Mouse (Mus musculus) stomach, embryonic 15.5 days (tissue): ENCODE measurements around the gene Nr2c1. TPM values are rescaled to one million over a fixed set of nuclear protein-coding genes. Genes with fewer than 3 reads are reported as not detected.

ENCODE experiments used
- ATAC-seq: fragments of 200-750 bp; cut with Nextera tagmentation; 2 replicates; pipeline ENCODE4 v1.8.0; 2017; ENCODE audit warnings: low read depth, moderate number of reproducible peaks, moderate TSS enrichment; ENCODE audit not compliant: insufficient read depth, low FRiP score
- H3K27ac ChIP-seq: fragments of 300-500 bp; sonication (generic); 2 replicates; pipeline ENCODE4 v1.5.1; 2015; ENCODE audit warnings: mild to moderate bottlenecking, inconsistent platforms
- H3K27me3 ChIP-seq: fragments of 300-500 bp; sonication (generic); replicated peaks from 2 replicates; pipeline ENCODE4 v1.6.1; 2015; ENCODE audit warnings: inconsistent platforms
- H3K36me3 ChIP-seq: fragments of 300-500 bp; sonication (generic); 2 replicates; pipeline ENCODE4 v1.6.1; 2015; ENCODE audit warnings: inconsistent platforms
- H3K4me1 ChIP-seq: fragments of 300-500 bp; sonication (generic); 2 replicates; pipeline ENCODE4 v1.6.1; 2015; ENCODE audit warnings: inconsistent platforms
- H3K4me2 ChIP-seq: fragments of 300-500 bp; sonication (generic); 2 replicates; pipeline ENCODE4 v1.6.1; 2015; ENCODE audit warnings: mild to moderate bottlenecking, inconsistent platforms
- H3K4me3 ChIP-seq: fragments of 300-500 bp; sonication (generic); replicated peaks from 2 replicates; pipeline ENCODE4 v1.5.1; 2015; ENCODE audit warnings: inconsistent platforms
- H3K9ac ChIP-seq: fragments of 300-500 bp; sonication (generic); 2 replicates; pipeline ENCODE4 v1.6.1; 2015; ENCODE audit warnings: inconsistent platforms
- H3K9me3 ChIP-seq: fragments of 300-500 bp; sonication (generic); 2 replicates; pipeline ENCODE4 v1.6.1; 2016; ENCODE audit warnings: inconsistent platforms
- WGBS: fragments of 180-500 bp; shearing (Covaris S2); methylation state at CpG from one replicate; pipeline ENCODE4 v1.1.7; 2015; 5-methylcytosine and 5-hydroxymethylcytosine counted together
- polyA plus RNA-seq: library from polyadenylated mRNA; unstranded; fragments of >200 nt; fragmentation: Nextera tagmentation; extraction: Ambion mirVana; gene quantifications from 2 replicates; pipeline ENCODE4 v1.2.1, GENCODE M21; 2015

The Nr2c1 gene
- 8.7 and 10.3 TPM in 2 replicates for polyA plus RNA-seq

DNA sequence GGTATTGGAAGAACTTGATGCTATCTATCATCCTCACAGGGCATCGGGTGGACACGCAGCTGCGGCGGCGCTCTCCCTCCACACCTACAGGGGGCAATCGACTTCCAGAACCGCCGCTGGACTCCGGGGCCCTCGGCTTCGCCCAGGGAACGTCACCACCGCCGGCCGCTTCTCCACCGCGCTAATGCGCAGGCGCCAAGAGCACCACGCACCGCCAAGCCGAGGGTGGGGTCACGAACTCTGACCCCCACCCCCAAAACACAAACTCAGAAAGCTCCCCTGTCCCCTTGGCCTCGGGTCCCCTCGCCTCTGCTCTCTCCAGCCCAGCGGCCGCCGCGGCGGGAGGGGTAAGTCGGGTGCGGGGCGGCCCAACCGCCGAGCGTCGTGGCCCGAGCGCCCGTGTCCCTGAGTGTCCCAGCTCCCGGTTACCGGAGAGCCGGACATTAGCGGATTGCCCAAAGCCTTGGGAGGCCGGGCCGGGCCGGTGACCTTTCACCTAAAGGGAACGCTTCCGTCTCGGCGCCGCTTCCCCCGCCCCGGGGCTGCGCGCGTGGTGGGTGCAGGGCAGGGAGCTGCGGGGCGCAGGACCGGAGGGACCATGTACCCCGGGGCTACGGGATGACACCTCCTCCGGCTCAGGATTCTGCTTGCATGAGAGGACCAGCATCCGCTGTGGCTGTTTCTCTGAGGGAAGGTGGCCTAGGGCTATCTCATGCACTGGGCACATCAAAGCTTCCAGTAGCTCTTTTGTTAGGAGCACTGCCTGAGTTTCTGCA, at the start of gene Nr2c1:
Gene Nr2c1, plus strand, starts transcription at position 268 of the 776 bp plus-strand sequence.
- peak within 1 kb of the TSS; percentile 96 for H3K9ac ChIP-seq
- under 1% methylated on average over 64 of the region's 64 CpGs for WGBS
- H3K4me1 ChIP-seq = peaks cover 16% of the 10 kb centered on the region; the same call in 1 of the 2 replicates
- H3K4me2 ChIP-seq = peak within 1 kb of the TSS; percentile 68
- H3K36me3 ChIP-seq = no peaks in the 10 kb centered on the region
- H3K4me3 ChIP-seq = peak within 1 kb of the TSS; percentile 95
- no peaks in the 10 kb centered on the region for H3K27me3 ChIP-seq
- peak within 1 kb of the TSS; percentile 96 for H3K27ac ChIP-seq
- ATAC-seq = peak; percentile 89
- H3K9me3 ChIP-seq = no peaks in the 10 kb centered on the region

DNA sequence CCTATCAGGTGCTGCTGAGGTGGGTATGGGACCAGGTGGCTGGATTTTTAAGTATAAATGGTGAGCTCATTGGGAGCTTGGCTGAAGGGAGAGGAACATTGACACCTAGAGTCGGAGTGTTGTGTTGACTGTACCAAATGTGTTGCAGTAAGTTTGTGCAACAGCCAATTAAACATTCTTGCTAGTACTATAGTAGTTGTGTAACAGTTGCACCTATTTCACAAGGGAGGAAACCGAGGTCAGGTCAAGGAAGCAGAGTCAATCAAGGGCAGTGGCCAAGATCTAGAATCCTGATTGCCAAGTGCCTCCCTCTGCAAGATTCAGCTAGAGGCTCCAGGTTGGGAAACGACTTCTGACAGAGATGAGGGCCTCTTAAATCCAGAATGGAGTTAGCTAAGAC, 49.7 kb upstream of the Nr2c1 start:
- 81% methylated on average over 3 of the region's 3 CpGs for WGBS
- H3K36me3 ChIP-seq = no peaks in the 10 kb centered on the region
- no peak overlapping the region for H3K27ac ChIP-seq
- H3K9ac ChIP-seq = no peak overlapping the region
- no peaks in the 10 kb centered on the region for H3K27me3 ChIP-seq
- H3K4me3 ChIP-seq = no peak overlapping the region
- no peaks in the 10 kb centered on the region for H3K9me3 ChIP-seq
- ATAC-seq = no peak
- H3K4me2 ChIP-seq = no peak overlapping the region
- 0 out of 2 replicates have a peak, but pooled peaks cover 3% of the 10 kb centered on the region for H3K4me1 ChIP-seq

DNA sequence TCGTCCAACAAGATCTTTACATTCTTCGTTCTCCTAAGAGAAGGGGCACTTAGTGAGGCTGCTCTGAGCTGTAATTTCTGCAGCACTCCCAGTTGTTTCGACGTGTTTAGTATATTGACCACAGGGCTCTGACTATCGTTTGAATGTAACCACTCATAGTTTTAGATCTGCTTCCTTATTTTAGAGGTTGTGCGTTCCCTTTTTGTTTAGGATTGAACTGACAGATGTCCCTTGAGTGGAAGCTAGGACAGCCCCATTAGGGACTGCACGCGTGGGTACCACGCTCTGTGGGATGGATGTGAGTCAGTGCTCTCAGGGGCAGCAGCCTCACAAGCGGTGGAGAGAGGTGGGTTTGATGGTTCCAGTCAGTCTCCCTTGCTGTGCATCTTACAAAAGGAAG, 42.3 kb upstream of the Nr2c1 start:
- no peak overlapping the region for H3K27ac ChIP-seq
- H3K4me2 ChIP-seq = no peak overlapping the region
- H3K4me1 ChIP-seq = no peaks in the 10 kb centered on the region
- no peaks in the 10 kb centered on the region for H3K9me3 ChIP-seq
- no peak overlapping the region for H3K9ac ChIP-seq
- WGBS = 89% methylated on average over 10 of the region's 10 CpGs
- H3K36me3 ChIP-seq = peaks cover 4% of the 10 kb centered on the region; the same call in 1 of the 2 replicates
- no peak overlapping the region for H3K4me3 ChIP-seq
- ATAC-seq = no peak
- H3K27me3 ChIP-seq = no peaks in the 10 kb centered on the region

DNA sequence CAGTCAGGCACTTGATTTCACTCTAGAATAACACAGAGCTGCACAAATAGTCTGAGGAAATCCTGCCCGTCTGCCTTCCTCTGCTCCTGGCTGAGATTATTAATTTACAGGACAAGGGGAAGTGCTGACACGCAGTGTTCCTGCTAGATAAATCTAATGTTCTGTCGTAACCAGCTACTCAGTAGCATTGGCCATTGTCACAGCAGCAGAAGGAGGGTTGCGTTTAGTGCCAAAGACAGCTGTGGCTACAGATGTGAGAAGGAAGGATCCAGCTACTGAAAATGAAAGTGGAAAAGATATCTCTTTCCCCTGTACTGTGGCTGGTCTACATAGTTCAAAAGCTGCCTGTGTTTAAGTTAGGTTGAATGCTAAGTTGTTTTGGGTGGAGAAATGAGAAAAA, 40.7 kb upstream of the Nr2c1 start:
- Histone ChIP-seq H3K4me3 (no peak overlapping the region), H3K4me2 (no peak overlapping the region), H3K36me3 (peaks cover 4% of the 10 kb centered on the region; the same call in 1 of the 2 replicates), H3K4me1 (no peaks in the 10 kb centered on the region), H3K9ac (no peak overlapping the region), H3K9me3 (no peaks in the 10 kb centered on the region), H3K27ac (no peak overlapping the region), H3K27me3 (no peaks in the 10 kb centered on the region)
- ATAC-seq = no peak
- WGBS = 46% methylated on average over 4 of the region's 4 CpGs

DNA sequence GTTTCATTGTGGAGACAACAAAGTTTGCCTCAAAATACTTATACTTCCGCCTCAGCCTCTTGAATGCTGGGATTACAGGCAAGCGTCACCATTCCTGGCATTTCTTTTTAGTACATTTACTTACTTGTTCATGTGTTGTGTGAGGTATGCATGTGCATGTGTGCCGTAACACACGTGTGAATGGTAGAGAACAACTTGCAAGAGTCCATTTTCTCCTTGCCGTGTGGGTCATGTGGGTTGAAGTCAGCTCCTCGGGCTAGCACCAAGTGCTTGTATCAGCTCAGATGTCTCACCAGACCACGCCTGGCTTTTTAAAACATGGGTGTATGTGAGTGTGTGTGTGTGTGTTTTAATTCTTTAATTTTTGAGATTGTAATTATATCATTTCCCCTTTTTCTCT, 40.2 kb upstream of the Nr2c1 start:
- H3K4me1 ChIP-seq = no peaks in the 10 kb centered on the region
- H3K9ac ChIP-seq = no peak overlapping the region
- 83% methylated on average over 7 of the region's 7 CpGs for WGBS
- no peaks in the 10 kb centered on the region for H3K27me3 ChIP-seq
- H3K4me3 ChIP-seq = no peak overlapping the region
- H3K9me3 ChIP-seq = no peaks in the 10 kb centered on the region
- H3K4me2 ChIP-seq = no peak overlapping the region
- no peak overlapping the region for H3K27ac ChIP-seq
- ATAC-seq = no peak
- peaks cover 4% of the 10 kb centered on the region; the same call in 1 of the 2 replicates for H3K36me3 ChIP-seq

DNA sequence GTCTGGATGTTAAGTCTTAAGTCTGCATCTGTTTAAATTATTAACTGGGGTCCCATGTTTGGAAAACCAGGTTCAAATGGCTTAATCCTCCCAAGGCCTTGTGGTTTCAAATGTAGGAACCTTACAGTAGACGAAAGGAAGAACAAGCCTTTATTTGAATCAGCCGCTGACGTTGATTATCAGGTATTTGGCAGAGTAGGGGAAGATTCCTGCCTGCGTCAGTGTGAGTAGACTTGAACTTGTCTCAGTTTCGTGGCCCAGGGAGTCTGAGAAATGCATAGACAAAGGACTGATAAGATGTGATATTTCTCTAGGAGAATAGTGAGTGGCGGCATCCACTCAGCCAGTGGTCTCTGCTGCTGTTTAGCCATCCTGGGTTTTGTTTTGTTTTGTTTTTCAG, 39.0 kb upstream of the Nr2c1 start:
- Histone ChIP-seq H3K4me2 (no peak overlapping the region), H3K27me3 (no peaks in the 10 kb centered on the region), H3K4me1 (no peaks in the 10 kb centered on the region), H3K9ac (no peak overlapping the region), H3K36me3 (peaks cover 4% of the 10 kb centered on the region; the same call in 1 of the 2 replicates), H3K9me3 (no peaks in the 10 kb centered on the region), H3K4me3 (no peak overlapping the region), H3K27ac (no peak overlapping the region)
- no peak for ATAC-seq
- WGBS = 93% methylated on average over 6 of the region's 6 CpGs

DNA sequence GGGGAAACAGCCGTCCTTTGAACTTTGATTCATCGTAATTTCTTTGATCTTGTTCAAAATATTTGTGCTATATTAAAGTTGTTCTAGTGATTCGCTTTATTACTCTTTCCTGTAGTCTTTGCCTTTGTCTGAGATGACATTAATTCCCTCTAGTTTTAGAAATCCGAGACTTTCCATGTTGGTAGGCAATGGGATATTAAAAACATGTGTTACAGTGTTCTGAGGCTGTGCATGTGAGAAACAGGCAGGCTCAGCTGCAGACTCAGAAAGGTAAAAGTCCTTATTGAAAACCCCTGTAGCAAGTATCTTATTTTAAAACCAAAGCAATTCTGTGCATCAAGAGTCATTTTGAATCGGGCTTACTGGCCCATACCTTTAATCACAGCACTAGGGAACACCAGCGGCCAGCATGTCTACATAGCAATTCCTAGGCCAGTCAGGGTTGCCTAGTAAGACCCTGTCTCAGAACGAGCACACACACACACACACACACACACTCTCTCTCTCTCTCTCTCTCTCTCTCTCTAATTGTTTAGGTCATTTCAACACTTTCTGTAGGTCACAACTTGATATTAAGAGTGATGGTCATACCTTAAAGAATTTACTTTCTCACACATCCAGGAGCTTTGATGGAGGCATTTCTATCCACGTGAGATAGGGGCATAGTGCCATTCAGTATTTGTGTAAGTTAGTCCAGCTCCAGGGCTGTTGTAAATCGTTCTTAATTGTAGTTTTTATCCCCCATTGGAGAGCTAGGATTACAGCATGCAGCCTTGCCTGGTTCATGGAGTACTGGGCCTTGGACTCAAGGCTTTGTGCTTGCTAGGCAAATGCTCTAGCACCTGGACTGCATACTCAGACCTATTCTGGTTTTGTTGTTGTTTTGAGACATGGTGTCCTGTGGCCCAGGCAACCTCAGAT, 36.7 kb upstream of the Nr2c1 start:
- Histone ChIP-seq H3K4me1 (0 out of 2 replicates have a peak, but pooled peaks cover 6% of the 10 kb centered on the region), H3K9me3 (no peaks in the 10 kb centered on the region), H3K4me2 (no peak overlapping the region), H3K27me3 (no peaks in the 10 kb centered on the region), H3K9ac (no peak overlapping the region), H3K27ac (no peak overlapping the region), H3K36me3 (no peaks in the 10 kb centered on the region), H3K4me3 (no peak overlapping the region)
- ATAC-seq = no peak
- 80% methylated on average over 9 of the region's 9 CpGs for WGBS

DNA sequence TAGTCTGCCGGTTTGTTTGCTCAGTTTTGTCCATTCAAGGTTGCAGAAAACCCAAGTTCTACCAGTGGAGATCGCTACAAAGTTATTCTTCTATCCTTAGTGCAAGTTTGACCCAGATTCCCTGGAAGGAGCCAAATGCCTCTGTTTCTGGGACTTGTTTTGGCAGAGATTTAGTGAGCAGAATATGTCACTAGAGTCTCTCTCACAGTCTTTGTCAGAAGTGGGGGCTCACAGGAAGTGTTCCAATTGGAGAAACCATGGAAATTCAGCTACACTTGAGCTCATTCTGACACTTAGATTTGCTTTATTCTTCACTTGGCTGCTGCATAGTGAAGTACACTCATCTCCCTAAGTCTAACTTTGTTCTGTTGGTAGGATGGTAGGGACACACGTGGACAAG, 35.6 kb upstream of the Nr2c1 start:
- no peaks in the 10 kb centered on the region for H3K9me3 ChIP-seq
- H3K27ac ChIP-seq = no peak overlapping the region
- H3K4me1 ChIP-seq = 0 out of 2 replicates have a peak, but pooled peaks cover 6% of the 10 kb centered on the region
- ATAC-seq = no peak
- 79% methylated on average over 3 of the region's 3 CpGs for WGBS
- no peak overlapping the region for H3K4me3 ChIP-seq
- H3K4me2 ChIP-seq = no peak overlapping the region
- no peaks in the 10 kb centered on the region for H3K27me3 ChIP-seq
- no peaks in the 10 kb centered on the region for H3K36me3 ChIP-seq
- H3K9ac ChIP-seq = no peak overlapping the region

DNA sequence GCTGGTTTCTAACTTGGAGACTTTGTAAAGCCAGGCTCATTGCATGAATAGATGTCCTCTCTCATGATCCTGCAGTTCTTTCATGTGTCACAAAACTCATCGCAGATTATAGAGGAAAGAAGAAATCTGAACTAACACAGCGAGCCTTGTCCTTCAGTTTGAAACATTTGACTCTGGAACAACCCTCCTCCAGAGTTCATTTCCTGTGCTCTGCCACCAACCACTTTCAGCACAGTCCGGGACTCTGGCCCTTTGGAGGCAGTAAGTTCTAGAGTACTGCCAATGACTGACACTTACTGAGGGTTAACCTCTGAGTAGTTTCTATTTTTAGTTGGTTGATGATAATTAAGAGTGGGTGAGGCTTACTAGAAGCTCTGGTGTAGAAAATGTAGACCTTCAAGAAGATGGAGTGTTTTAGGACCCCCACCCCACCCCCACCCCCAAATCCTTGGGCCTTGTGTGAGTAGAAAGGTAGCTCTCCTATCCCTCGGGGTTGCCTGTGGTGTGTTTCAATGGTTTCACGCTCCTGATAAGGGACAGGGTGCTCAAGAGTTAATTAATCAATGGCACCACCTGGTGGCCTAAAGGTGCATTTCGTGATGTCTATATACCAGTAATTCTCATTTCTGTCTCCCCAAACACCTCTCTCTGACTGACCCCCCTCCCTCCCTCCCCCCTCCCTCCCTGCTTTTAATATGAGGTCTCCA, 31.8 kb upstream of the Nr2c1 start:
- Histone ChIP-seq H3K4me2 (0 out of 2 replicates have a peak overlapping the region, but pooled peaks have one; percentile 26), H3K4me3 (no peak overlapping the region), H3K27me3 (no peaks in the 10 kb centered on the region), H3K9ac (no peak overlapping the region), H3K4me1 (0 out of 2 replicates have a peak, but pooled peaks cover 6% of the 10 kb centered on the region), H3K36me3 (no peaks in the 10 kb centered on the region), H3K9me3 (no peaks in the 10 kb centered on the region), H3K27ac (0 out of 2 replicates have a peak overlapping the region, but pooled peaks have one; percentile 26)
- WGBS = 27% methylated on average over 6 of the region's 6 CpGs
- ATAC-seq = peak; percentile 78

DNA sequence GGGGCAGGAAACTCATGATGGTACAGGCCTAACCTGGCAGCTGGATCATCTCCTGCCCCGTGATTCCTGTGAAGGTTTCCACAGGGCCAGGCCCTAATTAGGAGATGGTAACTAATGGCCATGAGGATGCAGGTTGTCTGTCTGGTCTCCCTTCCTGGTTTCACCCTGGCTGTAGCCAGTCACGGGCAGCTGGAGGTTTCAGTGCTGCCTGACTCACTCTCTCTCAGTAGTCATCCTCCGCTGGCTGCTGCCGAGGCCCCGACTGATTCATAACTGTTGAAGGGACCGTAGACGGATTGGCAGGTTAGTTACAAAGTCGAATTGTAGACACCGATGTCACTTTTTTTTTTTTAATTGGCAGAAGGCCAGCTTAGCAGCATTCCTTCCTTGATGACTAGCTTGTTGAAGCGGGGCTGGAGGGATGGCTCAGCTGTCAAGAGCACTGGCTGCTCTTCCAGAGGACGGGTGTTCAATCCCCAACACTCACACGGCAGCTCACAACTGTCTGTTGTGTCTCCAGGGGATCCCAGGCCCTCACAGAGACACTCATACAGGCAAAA, 31.0 kb upstream of the Nr2c1 start:
- H3K4me3 ChIP-seq = no peak overlapping the region
- 63% methylated on average over 12 of the region's 12 CpGs for WGBS
- H3K4me2 ChIP-seq = no peak overlapping the region
- no peak overlapping the region for H3K9ac ChIP-seq
- ATAC-seq = no peak
- no peaks in the 10 kb centered on the region for H3K36me3 ChIP-seq
- H3K27ac ChIP-seq = no peak overlapping the region
- no peaks in the 10 kb centered on the region for H3K27me3 ChIP-seq
- H3K4me1 ChIP-seq = 0 out of 2 replicates have a peak, but pooled peaks cover 6% of the 10 kb centered on the region
- H3K9me3 ChIP-seq = no peaks in the 10 kb centered on the region

DNA sequence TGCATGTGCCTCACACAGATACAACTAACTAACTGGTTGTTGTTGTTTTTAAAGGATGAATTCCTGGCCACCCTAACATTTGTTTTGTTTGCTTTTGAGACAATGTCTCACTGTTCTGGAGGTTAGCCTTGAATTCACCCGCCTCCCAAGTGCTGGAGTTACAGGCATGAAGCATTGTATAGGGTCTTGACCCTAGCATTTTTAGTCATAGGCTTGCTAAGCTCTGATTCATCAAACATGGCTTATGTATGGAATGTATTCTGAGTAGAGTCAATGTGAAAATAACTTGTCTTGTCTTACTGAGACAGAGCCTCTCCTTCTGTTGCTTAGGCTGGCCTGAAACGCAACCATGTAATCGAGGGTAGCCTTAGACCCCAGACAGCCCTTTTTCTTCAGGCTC, 29.9 kb upstream of the Nr2c1 start:
- Histone ChIP-seq H3K9me3 (no peaks in the 10 kb centered on the region), H3K4me1 (0 out of 2 replicates have a peak, but pooled peaks cover 6% of the 10 kb centered on the region), H3K9ac (no peak overlapping the region), H3K36me3 (no peaks in the 10 kb centered on the region), H3K4me2 (no peak overlapping the region), H3K27me3 (no peaks in the 10 kb centered on the region), H3K4me3 (no peak overlapping the region), H3K27ac (no peak overlapping the region)
- 81% methylated on average over 3 of the region's 3 CpGs for WGBS
- ATAC-seq = no peak
